Mouse (Mus musculus) liver, postnatal 0 days (tissue): ENCODE measurements at regions not wholly inside any gene's neighbourhood (a gene's known extent, or its start where the extent isn't known, plus 50 kb on each side); places are given as distances from the start of the nearest gene placed in this dataset.
"Not testable (repeated sequence)": the region's sequence is repeated elsewhere in the genome, so short reads cannot be mapped to it uniquely, and the experiment has no call there.

Source experiments
- CTCF ChIP-seq: sonication (generic); IDR thresholded peaks from 2 replicates; pipeline ENCODE4 v1.5.1; 2016; ENCODE audit warnings: antibody characterized with exemption, low read depth
- EP300 ChIP-seq: IDR thresholded peaks from 2 replicates; pipeline ENCODE4 v1.6.1; 2016; ENCODE audit warnings: antibody characterized with exemption, low read depth, mild to moderate bottlenecking

GRCm38 (mm10) chr17:54707811-54708210 lies 409.0 kb upstream of the Slc5a7 start:
- not testable (repeated sequence) for TF ChIP-seq EP300, CTCF
